Mouse (Mus musculus) cerebellum, adult 2 months (tissue): Measurements from ENCODE around the gene Cfd.

Source experiments
- CTCF ChIP-seq: fragments of 200-500 bp; IDR thresholded peaks from 2 replicates; pipeline ENCODE4 v1.5.1; 2011; ENCODE audit warnings: low read depth, mild to moderate bottlenecking, control low read depth, low read length, moderate library complexity, borderline replicate concordance; ENCODE audit not compliant: insufficient read depth
- POLR2A ChIP-seq: fragments of 200-500 bp; IDR thresholded peaks from 2 replicates; pipeline ENCODE4 v1.6.1; 2011; ENCODE audit warnings: low read length, control low read depth, borderline replicate concordance; ENCODE audit not compliant: insufficient read depth

GRCm38 (mm10) chr10:79857894-79858293 lies 32.8 kb upstream of the Cfd start:
- no peak for TF ChIP-seq CTCF
- TF ChIP-seq POLR2A: no peak
